Mouse (Mus musculus): Measurements from ENCODE around the gene Ddx51.

- TF ChIP-seq CTCF (IDR thresholded peaks at IDR 0.05; ENCODE audit: borderline replicate concordance, insufficient read depth, low read length) (no peak), POLR2A (IDR thresholded peaks at IDR 0.05; ENCODE audit: low read depth, low read length) (no peak)
These were observed 47.6 kb upstream of the Ddx51 start for GRCm38 (mm10) chr5:110605531-110606221.

All from embryonic fibroblast, embryonic 13.5 days (primary cell).